Mouse (Mus musculus): ENCODE data around the gene R3hdml.

DNA sequence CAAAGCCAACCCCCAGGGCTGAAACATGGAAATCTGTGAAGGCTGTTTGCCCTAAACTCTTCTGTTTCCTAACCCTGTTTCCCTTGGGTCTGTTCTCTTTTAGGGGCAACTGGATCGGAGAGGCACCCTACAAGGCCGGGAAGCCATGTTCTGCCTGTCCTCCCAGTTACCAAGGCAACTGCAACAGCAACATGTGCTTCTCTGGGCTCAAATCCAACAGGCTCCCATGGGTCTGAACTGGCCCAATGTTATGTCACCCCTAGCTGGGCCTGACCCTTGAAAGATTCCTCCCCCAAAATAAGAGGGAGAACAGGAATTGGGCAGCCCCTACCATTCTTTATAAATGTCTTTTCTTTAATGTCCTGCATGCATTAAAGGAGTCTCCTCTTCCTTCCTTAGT, 10.1 kb downstream of the R3hdml start:
- no peak for TF ChIP-seq GATA1 (IDR thresholded peaks at IDR 0.05; ENCODE audit: borderline replicate concordance, low read length)
- TF ChIP-seq FLI1 (IDR thresholded peaks at IDR 0.05; ENCODE audit: low read length) = no peak
